Mouse (Mus musculus) MEL (cell line): ENCODE measurements around the gene Tas2r143.

Source experiments
- CTCF ChIP-seq, 3 experiments: IDR thresholded peaks in 2 of 3; conservative IDR thresholded peaks in 1 of 3; 2 replicates each; pipeline ENCODE4 v1.5.1; 2011 to 2012; ENCODE audit warnings: low read length in 3 of 3, low read depth in 2 of 3, mild to moderate bottlenecking in 2 of 3, improper control_type of control experiment in 1 of 3, inconsistent platforms in 1 of 3, mixed read lengths in 1 of 3, moderate library complexity in 1 of 3; ENCODE audit not compliant: control insufficient read depth in 1 of 3, insufficient read depth in 1 of 3, poor library complexity in 1 of 3, severe bottlenecking in 1 of 3
- ELF1 ChIP-seq: IDR thresholded peaks from 2 replicates; pipeline ENCODE4 v1.6.1; 2014; ENCODE audit warnings: low read depth, mild to moderate bottlenecking, inconsistent platforms, low read length, improper control_type of control experiment, moderate library complexity
- HCFC1 ChIP-seq: IDR thresholded peaks from 2 replicates; pipeline ENCODE4 v1.6.1; 2012; ENCODE audit warnings: low read depth, mild to moderate bottlenecking, inconsistent platforms, low read length, improper control_type of control experiment, moderate library complexity
- MYC ChIP-seq: IDR thresholded peaks from 2 replicates; pipeline ENCODE4 v1.6.1; 2011; ENCODE audit warnings: low read depth, mild to moderate bottlenecking, low read length, improper control_type of control experiment, moderate library complexity
- NELFE ChIP-seq: IDR thresholded peaks from 2 replicates; pipeline ENCODE4 v1.6.1; 2011; ENCODE audit warnings: low read depth, low read length, improper control_type of control experiment
- NRF1 ChIP-seq: IDR thresholded peaks from 2 replicates; pipeline ENCODE4 v1.6.1; 2014; ENCODE audit warnings: low read depth, mild to moderate bottlenecking, inconsistent platforms, low read length, improper control_type of control experiment, moderate library complexity; ENCODE audit not compliant: poor library complexity, insufficient read depth, severe bottlenecking
- POLR2A ChIP-seq, 2 experiments: IDR thresholded peaks; 2 replicates each; pipeline ENCODE4 v1.6.1; 2011 to 2012; ENCODE audit warnings: low read length in 2 of 2, mild to moderate bottlenecking in 2 of 2, control low read depth in 1 of 2, improper control_type of control experiment in 1 of 2, low read depth in 1 of 2, moderate library complexity in 1 of 2; ENCODE audit not compliant: control insufficient read depth in 1 of 2, insufficient read depth in 1 of 2, poor library complexity in 1 of 2
- RAD21 ChIP-seq: IDR thresholded peaks from 2 replicates; pipeline ENCODE4 v1.6.1; 2011; ENCODE audit warnings: mild to moderate bottlenecking, low read depth, low read length, improper control_type of control experiment
- RCOR1 ChIP-seq: IDR thresholded peaks from 2 replicates; pipeline ENCODE4 v1.6.1; 2012; ENCODE audit warnings: low read depth, mild to moderate bottlenecking, inconsistent platforms, low read length, improper control_type of control experiment
- TAL1 ChIP-seq: IDR thresholded peaks from 2 replicates; pipeline ENCODE4 v1.6.1; 2012; ENCODE audit warnings: mild to moderate bottlenecking, inconsistent platforms, low read length, moderate library complexity, mixed read lengths

GRCm38 (mm10) chr6:42355794-42356600, 44.0 kb upstream of the Tas2r143 start:
- TF ChIP-seq TAL1 (no peak), CTCF (IDR thresholded peaks at IDR 0.05 in 2 of 3, conservative IDR thresholded peaks at IDR 0.05 in 1 of 3; ENCODE audit: control insufficient read depth in 1 of 3, insufficient read depth in 1 of 3, low read depth in 2 of 3, low read length in 3 of 3, poor library complexity in 1 of 3, severe bottlenecking in 1 of 3) (no peak), POLR2A (IDR thresholded peaks at IDR 0.05; ENCODE audit: control insufficient read depth in 1 of 2, insufficient read depth in 1 of 2, low read depth in 1 of 2, low read length in 2 of 2, poor library complexity in 1 of 2) (no peak), ELF1 (no peak), RCOR1 (no peak), MYC (no peak), RAD21 (no peak), NELFE (no peak), NRF1 (no peak), HCFC1 (no peak)
